Mouse (Mus musculus) heart, embryonic 12.5 days (tissue): ENCODE data around the gene Gsg1. TPM values are rescaled to one million over a fixed set of nuclear protein-coding genes. Genes with fewer than 3 reads are reported as not detected.
A peak's percentile ranks its signal among the peaks of the same experiment; 100 is the strongest.

Experiments
- ATAC-seq: fragments of 200-750 bp; cut with Nextera tagmentation; 2 replicates; pipeline ENCODE4 v1.8.0; 2017; ENCODE audit warnings: moderate TSS enrichment, moderate library complexity; ENCODE audit not compliant: insufficient number of reproducible peaks, low FRiP score
- H3K27ac ChIP-seq: fragments of 300-500 bp; sonication (generic); 2 replicates; pipeline ENCODE4 v1.5.1; 2016; ENCODE audit warnings: mild to moderate bottlenecking, moderate library complexity; ENCODE audit not compliant: poor library complexity, severe bottlenecking
- H3K27me3 ChIP-seq: fragments of 300-500 bp; sonication (generic); replicated peaks from 2 replicates; pipeline ENCODE4 v1.6.1; 2016; ENCODE audit warnings: mild to moderate bottlenecking, moderate library complexity
- H3K36me3 ChIP-seq: fragments of 300-500 bp; sonication (generic); 2 replicates; pipeline ENCODE4 v1.6.1; 2016; ENCODE audit warnings: mild to moderate bottlenecking, moderate library complexity
- H3K4me1 ChIP-seq: fragments of 300-500 bp; sonication (generic); replicated peaks from 2 replicates; pipeline ENCODE4 v1.6.1; 2016; ENCODE audit warnings: mild to moderate bottlenecking
- H3K4me2 ChIP-seq: fragments of 300-500 bp; sonication (generic); 2 replicates; pipeline ENCODE4 v1.6.1; 2016; ENCODE audit warnings: mild to moderate bottlenecking, moderate library complexity
- H3K4me3 ChIP-seq: fragments of 300-500 bp; sonication (generic); 2 replicates; pipeline ENCODE4 v1.5.1; 2016; ENCODE audit warnings: mild to moderate bottlenecking
- H3K9ac ChIP-seq: fragments of 300-500 bp; sonication (generic); 2 replicates; pipeline ENCODE4 v1.6.1; 2016; ENCODE audit warnings: mild to moderate bottlenecking, moderate library complexity
- H3K9me3 ChIP-seq: fragments of 300-500 bp; sonication (generic); replicated peaks from 2 replicates; pipeline ENCODE4 v1.6.1; 2016; ENCODE audit warnings: mild to moderate bottlenecking, moderate library complexity
- WGBS: fragments of 180-500 bp; shearing (Covaris S2); methylation state at CpG from one replicate; pipeline ENCODE4 v1.1.7; 2016; 5-methylcytosine and 5-hydroxymethylcytosine counted together
- polyA plus RNA-seq: library from polyadenylated mRNA; unstranded; fragments of >200 nt; fragmentation: Nextera tagmentation; extraction: Ambion mirVana; gene quantifications from 2 replicates; pipeline ENCODE4 v1.2.1, GENCODE M21; 2016

Gene Gsg1
- polyA plus RNA-seq, 1 experiment from 2014 or later = 0.59 TPM

- WGBS = 42% methylated on average over 14 of the region's 14 CpGs
- Histone ChIP-seq H3K27me3 (peaks cover 3% of the 10 kb centered on the region; the same call in 1 of the 2 replicates), H3K4me3 (no peak overlapping the region), H3K36me3 (peaks cover 7% of the 10 kb centered on the region; the same call in 1 of the 2 replicates), H3K27ac (no peak overlapping the region), H3K9ac (no peak overlapping the region), H3K4me1 (peaks cover 32% of the 10 kb centered on the region), H3K4me2 (0 out of 2 replicates have a peak overlapping the region, but pooled peaks have one; percentile 8), H3K9me3 (no peaks in the 10 kb centered on the region)
- ATAC-seq = 0 out of 2 replicates have a peak, but pooled peaks have one; percentile 41
Observed at GRCm38 (mm10) chr6:135237326-135237725, 16.8 kb downstream of the Gsg1 start.

DNA sequence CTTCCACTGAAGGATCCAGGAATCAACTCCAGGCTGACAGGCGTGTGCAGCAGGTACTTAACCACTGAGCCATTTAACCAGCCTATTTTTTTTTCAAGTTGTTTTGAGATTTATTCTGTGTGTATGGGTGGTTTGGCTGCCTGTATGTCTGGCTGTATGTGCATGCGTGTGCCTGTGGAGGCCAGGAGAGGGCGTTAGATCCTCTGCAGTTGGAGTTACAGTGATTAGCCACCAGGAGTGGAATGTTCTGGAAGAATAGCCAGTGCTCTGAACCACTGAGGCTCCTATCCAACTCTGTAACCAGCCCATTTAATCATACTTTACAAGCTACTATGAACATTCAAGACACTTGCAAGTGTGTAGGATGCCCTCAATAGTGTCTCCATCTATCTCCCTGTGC is 17.6 kb downstream of the Gsg1 start:
- Histone ChIP-seq H3K9ac (no peak overlapping the region), H3K36me3 (peaks cover 7% of the 10 kb centered on the region; the same call in 1 of the 2 replicates), H3K4me1 (peaks cover 26% of the 10 kb centered on the region), H3K27ac (no peak overlapping the region), H3K4me2 (no peak overlapping the region), H3K9me3 (no peaks in the 10 kb centered on the region), H3K4me3 (no peak overlapping the region), H3K27me3 (peaks cover 3% of the 10 kb centered on the region; the same call in 1 of the 2 replicates)
- ATAC-seq = no peak
- 82% methylated on average over 3 of the region's 3 CpGs for WGBS

- no peak for ATAC-seq
- 88% methylated on average over 3 of the region's 3 CpGs for WGBS
- H3K4me2 ChIP-seq = no peak overlapping the region
- peaks cover 5% of the 10 kb centered on the region; the same call in 1 of the 2 replicates for H3K27me3 ChIP-seq
- H3K4me1 ChIP-seq = peaks cover 18% of the 10 kb centered on the region
- H3K9me3 ChIP-seq = no peaks in the 10 kb centered on the region
- H3K36me3 ChIP-seq = peaks cover 7% of the 10 kb centered on the region; the same call in 1 of the 2 replicates
- no peak overlapping the region for H3K4me3 ChIP-seq
- no peak overlapping the region for H3K27ac ChIP-seq
- H3K9ac ChIP-seq = no peak overlapping the region
Observed at GRCm38 (mm10) chr6:135235742-135236141, 18.4 kb downstream of the Gsg1 start.

GRCm38 (mm10) chr6:135232443-135233182 is 21.5 kb downstream of the Gsg1 start:
- ATAC-seq = no peak
- Histone ChIP-seq H3K4me2 (no peak overlapping the region), H3K4me3 (no peak overlapping the region), H3K36me3 (peaks cover 7% of the 10 kb centered on the region; the same call in 1 of the 2 replicates), H3K9ac (no peak overlapping the region), H3K9me3 (no peaks in the 10 kb centered on the region), H3K4me1 (peaks cover 22% of the 10 kb centered on the region), H3K27me3 (peaks cover 10% of the 10 kb centered on the region; the same call in 1 of the 2 replicates), H3K27ac (no peak overlapping the region)
- 70% methylated on average over 12 of the region's 12 CpGs for WGBS

DNA sequence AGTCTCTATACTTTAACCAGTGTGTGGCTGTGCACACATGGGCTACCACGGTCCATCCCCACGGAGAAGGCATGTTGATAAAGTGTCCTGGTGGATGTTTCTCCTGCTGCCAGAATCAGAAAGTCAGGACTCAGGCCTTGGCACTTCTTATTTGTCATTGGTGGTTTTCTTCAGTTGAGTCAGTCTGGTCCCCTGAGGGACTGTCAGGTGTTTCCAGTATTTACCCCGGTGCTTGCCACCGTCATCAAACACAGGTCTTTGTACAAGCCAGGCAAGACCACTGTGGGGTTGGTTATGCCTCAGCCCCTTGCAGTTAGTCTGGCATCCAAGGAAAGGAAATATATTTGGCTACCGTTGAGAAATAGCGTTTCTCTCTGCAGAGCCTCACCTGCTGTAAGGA is 23.6 kb downstream of the Gsg1 start:
- WGBS = 89% methylated on average over 6 of the region's 6 CpGs
- Histone ChIP-seq H3K27me3 (peaks cover 19% of the 10 kb centered on the region), H3K36me3 (peaks cover 17% of the 10 kb centered on the region), H3K4me2 (no peak overlapping the region), H3K4me3 (no peak overlapping the region), H3K27ac (no peak overlapping the region), H3K9ac (no peak overlapping the region), H3K9me3 (no peaks in the 10 kb centered on the region), H3K4me1 (0 out of 2 replicates have a peak, but pooled peaks cover 10% of the 10 kb centered on the region)
- no peak for ATAC-seq

DNA sequence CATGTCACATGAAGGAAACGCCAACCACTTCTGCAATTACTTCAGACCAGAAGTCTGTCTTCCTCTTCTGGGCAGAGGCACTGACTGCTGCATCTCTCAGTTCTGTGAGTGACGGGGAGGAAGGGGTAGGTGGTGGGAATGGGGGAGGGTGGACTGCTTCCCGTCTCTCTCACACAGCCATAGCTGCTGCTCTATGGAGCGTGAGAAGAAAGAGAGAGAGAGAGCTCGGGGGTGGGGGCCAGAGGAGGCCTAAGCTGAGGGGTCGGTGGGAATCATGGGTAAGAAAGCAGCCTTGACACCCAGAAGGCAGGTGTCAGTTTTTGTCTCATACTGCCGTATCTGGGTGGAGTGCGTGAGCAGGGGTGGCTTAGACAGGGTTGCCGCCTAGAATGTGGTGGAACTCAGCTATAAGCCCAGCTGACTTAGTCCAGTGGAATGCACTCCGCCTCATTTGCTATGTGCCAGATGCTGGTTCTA is 25.6 kb downstream of the Gsg1 start:
- H3K36me3 ChIP-seq = peaks cover 13% of the 10 kb centered on the region

GRCm38 (mm10) chr6:135223786-135224416 is 30.2 kb downstream of the Gsg1 start:
- Histone ChIP-seq H3K9me3 (no peaks in the 10 kb centered on the region), H3K9ac (no peak overlapping the region), H3K27me3 (peaks cover 38% of the 10 kb centered on the region), H3K36me3 (peaks cover 12% of the 10 kb centered on the region), H3K4me3 (no peak overlapping the region), H3K4me2 (no peak overlapping the region), H3K27ac (peak overlapping the region; percentile 49; the same call in 1 of the 2 replicates), H3K4me1 (peaks cover 18% of the 10 kb centered on the region)
- ATAC-seq = no peak; the same call in 1 of the 2 replicates
- WGBS = 62% methylated on average over 6 of the region's 6 CpGs

More for the DNA sequence above, 25.6 kb downstream of the Gsg1 start:
- Histone ChIP-seq H3K9me3 (no peaks in the 10 kb centered on the region), H3K9ac (no peak overlapping the region), H3K27me3 (peaks cover 24% of the 10 kb centered on the region; the same call in 1 of the 2 replicates), H3K4me3 (no peak overlapping the region), H3K4me1 (peaks cover 19% of the 10 kb centered on the region), H3K4me2 (no peak overlapping the region), H3K27ac (no peak overlapping the region)
- 43% methylated on average over 10 of the region's 10 CpGs for WGBS
- ATAC-seq = no peak

DNA sequence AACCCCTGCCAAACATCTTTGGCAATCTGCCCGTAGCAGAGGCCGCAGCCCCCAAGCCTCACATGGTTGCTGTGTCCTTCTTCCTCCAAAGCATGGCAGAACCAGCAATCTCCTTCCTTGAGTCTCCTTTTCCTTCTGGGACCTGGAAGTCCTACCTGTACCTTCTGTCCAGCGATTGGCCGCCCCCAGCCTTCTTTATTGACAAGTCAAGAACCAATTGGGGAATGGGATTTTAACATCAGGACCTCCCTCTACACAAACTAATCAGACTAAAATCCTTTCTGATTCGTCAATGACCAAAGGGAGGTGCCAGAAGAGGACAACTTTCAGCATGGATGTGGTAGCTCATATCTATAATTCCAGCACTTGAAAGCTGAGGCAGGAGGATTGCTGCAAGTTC is 34.2 kb downstream of the Gsg1 start:
- Histone ChIP-seq H3K4me3 (no peak overlapping the region), H3K9ac (no peak overlapping the region), H3K27ac (no peak overlapping the region), H3K4me2 (no peak overlapping the region), H3K27me3 (peaks cover 47% of the 10 kb centered on the region), H3K4me1 (peaks cover 10% of the 10 kb centered on the region), H3K9me3 (no peaks in the 10 kb centered on the region), H3K36me3 (0 out of 2 replicates have a peak, but pooled peaks cover 2% of the 10 kb centered on the region)
- ATAC-seq = no peak
- WGBS = 82% methylated on average over 5 of the region's 5 CpGs

GRCm38 (mm10) chr6:135218330-135218729 is 35.8 kb downstream of the Gsg1 start:
- Histone ChIP-seq H3K4me2 (no peak overlapping the region), H3K9ac (no peak overlapping the region), H3K27ac (no peak overlapping the region), H3K9me3 (no peaks in the 10 kb centered on the region), H3K4me1 (peaks cover under 1% of the 10 kb centered on the region; the same call in 1 of the 2 replicates), H3K36me3 (0 out of 2 replicates have a peak, but pooled peaks cover 2% of the 10 kb centered on the region), H3K4me3 (no peak overlapping the region), H3K27me3 (peaks cover 55% of the 10 kb centered on the region)
- 72% methylated on average over 8 of the region's 8 CpGs for WGBS
- no peak for ATAC-seq

DNA sequence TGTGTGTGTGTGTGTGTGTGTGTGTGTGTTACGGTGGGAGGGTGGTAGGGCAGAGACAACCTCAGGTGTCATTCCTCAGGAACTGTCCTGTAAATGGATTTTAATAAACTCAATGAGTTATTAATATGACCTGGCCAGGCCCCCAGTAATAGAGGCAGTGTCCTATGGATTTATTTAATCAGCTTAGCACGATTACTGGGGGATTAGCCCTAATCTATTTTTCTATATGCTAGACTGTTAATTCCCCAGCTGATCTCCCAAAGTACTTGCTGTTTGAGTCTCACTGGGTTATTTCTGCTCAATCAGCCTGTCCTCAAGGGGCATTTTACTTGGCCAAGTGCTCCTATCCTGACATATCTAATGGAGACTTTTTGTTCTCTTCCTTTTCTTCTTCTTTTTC is 41.5 kb downstream of the Gsg1 start:
- peaks cover 3% of the 10 kb centered on the region; the same call in 1 of the 2 replicates for H3K36me3 ChIP-seq
- no peaks in the 10 kb centered on the region for H3K9me3 ChIP-seq
- H3K4me1 ChIP-seq = no peaks in the 10 kb centered on the region
- H3K27me3 ChIP-seq = peaks cover 28% of the 10 kb centered on the region
- no peak overlapping the region for H3K9ac ChIP-seq
- WGBS = 78% methylated on average over 1 of the region's 2 CpGs
- no peak overlapping the region for H3K27ac ChIP-seq
- no peak for ATAC-seq
- no peak overlapping the region for H3K4me3 ChIP-seq
- no peak overlapping the region for H3K4me2 ChIP-seq

- ATAC-seq = no peak
- peaks cover 3% of the 10 kb centered on the region; the same call in 1 of the 2 replicates for H3K36me3 ChIP-seq
- peaks cover 28% of the 10 kb centered on the region for H3K27me3 ChIP-seq
- H3K27ac ChIP-seq = no peak overlapping the region
- H3K9me3 ChIP-seq = no peaks in the 10 kb centered on the region
- no peak overlapping the region for H3K4me2 ChIP-seq
- no peak overlapping the region for H3K4me3 ChIP-seq
- WGBS = 65% methylated on average over 7 of the region's 7 CpGs
- H3K9ac ChIP-seq = no peak overlapping the region
- no peaks in the 10 kb centered on the region for H3K4me1 ChIP-seq
Observed at GRCm38 (mm10) chr6:135211169-135211568, 43.0 kb downstream of the Gsg1 start.
